Mouse (Mus musculus) frontal cortex, postnatal 25 days (tissue): ENCODE data around the gene Gpr37l1.

ENCODE experiments used
- DNase-seq, 2 experiments: peaks; one replicate each; pipeline ENCODE4 v3.0.0; 2022; ENCODE audit warnings: low spot score in 2 of 2

Gene Gpr37l1

DNA sequence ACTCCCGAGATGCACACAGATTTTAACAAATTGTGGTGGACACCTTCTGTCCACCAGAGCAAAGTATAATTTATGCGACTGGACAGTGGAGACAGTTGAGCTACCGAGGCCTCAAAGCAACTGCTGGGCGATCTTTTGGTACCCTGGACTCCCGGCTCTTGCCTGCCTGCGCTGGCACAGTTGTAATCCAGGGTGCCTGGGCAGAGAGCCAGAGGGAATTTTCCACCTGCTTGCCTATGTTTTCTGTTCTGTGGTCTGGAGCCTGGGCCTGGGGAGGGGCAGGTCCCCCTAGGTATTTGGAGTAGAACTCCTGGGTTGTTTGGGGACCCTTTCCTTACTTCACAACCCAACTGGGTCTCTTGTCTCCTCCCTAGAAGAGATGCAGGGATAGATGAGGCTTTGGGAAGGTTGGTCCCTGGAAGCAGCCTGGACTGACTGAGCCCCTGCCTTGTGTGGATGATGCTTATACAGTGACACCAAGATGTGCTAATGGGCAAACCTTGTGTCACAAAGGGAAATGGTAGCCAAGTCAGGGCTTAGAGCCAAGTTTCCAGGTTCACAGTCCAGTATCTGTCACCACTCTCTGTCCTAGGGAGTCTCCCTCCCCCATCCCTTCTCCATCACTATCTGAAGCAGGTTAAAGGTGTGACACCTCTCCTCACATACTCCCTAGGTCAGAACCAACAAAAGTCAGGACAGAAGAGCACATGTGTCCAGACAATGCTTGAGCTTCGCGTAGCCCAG is 14.6 kb upstream of the Gpr37l1 start:
- no peak for DNase-seq

DNA sequence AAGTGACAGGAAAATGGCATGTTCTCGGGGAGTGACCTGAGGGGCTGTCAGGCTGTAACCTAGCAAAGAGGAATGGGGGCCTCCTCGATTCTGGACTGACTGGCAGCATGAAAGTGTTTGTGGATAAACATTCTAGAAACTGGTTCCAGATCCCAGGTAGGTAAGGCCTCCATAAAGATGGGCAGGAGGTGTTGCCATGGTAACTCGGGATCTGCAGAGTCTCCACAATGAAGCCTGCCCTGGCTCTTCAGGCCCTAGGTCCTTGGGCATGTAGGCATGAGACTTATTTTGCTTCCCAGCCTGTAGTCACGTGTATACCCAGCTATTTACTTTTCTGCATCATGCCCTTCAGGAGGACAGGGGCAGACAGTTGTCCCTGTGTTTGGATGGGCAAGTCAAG is 13.8 kb upstream of the Gpr37l1 start:
- DNase-seq: no peak

DNA sequence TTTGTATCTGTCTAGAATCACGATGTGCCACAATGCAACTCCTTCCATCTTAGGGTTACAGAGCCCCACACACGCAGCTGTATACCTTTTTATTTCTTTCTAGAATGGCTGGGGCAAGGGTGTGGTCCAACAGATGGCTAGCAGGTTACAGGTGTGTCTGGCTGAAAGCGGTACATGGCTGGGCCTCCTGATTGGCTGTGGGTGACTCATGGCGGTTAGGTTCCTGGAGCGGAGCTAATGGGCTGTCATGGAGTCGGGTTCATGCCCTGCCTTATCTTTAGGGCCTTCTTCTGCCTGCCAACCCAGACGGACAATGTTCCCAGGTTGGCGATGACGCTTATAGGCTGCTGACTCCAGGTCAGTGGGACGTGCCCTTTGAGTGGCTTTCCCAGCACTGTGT is 13.3 kb upstream of the Gpr37l1 start:
- DNase-seq: no peak

DNA sequence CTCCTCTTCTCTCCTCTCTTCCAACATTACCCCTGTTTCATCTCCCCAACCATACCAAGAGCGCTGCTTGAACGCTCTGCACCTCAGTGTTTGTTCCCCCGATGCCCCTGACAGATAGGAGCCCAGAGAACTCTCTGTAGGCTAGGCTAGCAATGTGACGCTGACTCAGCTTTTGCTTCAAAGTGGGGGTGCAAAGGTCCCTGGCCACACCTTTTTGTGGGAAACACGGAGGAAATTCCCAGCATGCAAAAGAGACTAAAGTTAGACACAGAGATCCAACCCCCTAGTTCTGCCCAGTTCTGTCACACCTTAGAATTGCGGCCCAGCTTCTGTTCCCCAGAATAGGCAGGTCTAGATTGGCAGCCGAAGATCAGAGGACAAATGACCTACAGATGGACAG is 11.4 kb upstream of the Gpr37l1 start:
- no peak for DNase-seq

DNA sequence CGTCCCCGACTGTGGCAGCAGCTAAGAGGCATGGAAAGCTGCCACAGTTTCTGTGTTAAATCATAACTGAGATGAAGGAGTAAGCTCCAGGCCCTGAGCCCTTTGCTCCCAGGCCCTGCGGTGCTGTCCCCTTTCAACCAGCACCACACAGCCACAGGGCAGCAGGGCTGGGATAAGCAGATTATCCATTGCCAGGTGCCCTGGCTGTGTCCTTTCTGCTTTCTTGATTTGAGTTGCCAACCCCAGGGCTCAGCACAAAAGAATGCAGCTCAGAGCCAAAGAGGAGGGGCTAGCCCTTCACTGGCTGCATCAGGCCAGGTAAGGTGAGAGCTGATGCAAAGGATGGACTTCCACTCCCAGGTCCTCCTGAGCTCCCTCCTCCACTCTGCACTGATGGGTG is 10.2 kb upstream of the Gpr37l1 start:
- DNase-seq: no peak

DNA sequence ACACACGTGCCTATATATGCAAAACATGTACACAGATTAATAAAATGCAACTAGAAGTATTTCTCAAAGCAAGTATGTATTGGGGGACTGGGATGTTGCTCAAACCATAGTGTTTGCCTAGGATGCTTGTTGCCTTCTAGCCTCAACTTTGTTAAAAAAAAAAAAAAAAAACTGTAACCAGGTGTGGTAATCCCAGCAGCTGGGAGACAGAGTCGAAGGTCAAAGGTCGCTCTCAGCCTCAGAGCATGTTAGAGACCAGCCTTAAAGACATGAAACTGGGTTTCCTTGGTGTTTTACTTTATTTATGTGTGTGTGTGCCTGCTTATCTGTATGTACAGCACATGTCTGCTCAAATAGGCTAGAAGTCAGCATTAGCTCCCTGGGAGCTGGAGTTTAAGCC is 7.7 kb upstream of the Gpr37l1 start:
- DNase-seq: no peak

DNA sequence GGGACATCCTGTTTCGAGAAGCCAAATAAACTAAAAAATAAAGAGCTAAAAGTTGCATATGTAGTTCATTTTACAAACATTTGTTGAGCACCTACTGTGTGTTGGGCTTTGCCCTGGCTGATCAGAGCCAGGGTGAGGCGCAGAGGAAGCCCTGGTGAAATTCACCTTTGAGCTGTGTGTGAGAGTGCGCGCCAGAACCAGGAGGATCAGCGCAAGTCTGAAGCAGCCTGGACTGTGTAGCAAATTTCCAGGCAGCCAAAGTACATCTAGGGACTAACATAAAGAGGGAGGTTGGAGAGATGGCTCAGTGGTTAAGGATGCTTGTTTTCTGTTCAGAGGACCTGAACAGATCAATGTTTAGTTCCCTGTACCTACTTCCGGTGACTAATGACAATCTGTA is 5.8 kb upstream of the Gpr37l1 start:
- DNase-seq: no peak

DNA sequence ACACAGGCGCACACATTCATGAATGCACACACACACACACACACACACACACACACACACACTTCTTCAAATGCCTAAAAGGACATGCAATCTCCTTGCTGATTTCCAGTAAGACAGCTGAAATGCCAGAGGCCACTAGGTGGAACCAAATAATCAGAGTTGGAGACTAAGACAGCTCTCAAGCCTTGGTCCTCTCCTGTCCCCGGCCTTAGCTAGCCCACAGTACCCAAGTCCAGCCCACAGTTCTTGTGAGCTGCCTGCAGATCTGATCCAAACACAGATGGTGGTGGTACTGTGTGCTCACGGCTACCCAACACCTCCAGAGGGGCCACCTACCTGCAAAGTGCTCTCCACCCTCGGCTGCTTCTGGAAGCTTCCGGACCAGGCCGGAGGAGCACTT is 4.5 kb upstream of the Gpr37l1 start:
- DNase-seq: no peak

DNA sequence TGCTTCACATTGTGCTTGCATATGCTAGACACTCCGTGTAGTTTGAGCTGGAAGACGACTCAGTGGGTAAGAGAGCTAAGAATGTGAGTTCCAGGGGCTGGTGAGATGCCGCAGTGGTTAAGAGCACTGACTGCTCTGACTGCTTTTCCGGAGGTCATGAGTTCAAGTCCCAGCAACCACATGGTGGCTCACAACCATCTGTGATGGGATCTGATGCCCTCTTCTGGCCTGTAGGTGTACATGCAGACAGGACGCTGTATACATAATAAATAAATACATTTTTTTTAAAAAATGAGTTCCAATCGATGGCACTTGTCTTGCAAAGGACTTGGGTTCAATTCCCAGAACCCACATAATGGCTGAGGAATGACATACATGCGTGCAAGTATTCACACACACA is 3.7 kb upstream of the Gpr37l1 start:
- DNase-seq: no peak

DNA sequence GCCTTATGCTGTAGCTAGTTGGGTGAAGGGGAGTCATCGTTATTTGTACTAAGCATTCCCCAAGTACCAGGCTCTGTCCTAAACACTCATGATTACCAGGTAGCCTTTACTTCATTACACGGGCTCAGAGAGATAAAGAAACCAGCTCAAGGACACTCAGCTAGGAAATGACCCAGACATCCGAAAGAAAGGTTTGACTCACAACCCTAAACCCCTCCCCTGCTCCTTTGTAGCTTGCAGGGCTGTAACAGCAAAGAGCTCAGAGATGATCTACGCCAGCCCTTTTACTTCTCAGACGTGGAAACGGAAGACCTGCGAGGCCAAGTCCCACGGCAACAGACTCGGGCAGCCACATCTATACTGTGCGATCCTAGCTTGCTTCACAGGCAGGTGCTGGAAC is 2.8 kb upstream of the Gpr37l1 start:
- DNase-seq: no peak

DNA sequence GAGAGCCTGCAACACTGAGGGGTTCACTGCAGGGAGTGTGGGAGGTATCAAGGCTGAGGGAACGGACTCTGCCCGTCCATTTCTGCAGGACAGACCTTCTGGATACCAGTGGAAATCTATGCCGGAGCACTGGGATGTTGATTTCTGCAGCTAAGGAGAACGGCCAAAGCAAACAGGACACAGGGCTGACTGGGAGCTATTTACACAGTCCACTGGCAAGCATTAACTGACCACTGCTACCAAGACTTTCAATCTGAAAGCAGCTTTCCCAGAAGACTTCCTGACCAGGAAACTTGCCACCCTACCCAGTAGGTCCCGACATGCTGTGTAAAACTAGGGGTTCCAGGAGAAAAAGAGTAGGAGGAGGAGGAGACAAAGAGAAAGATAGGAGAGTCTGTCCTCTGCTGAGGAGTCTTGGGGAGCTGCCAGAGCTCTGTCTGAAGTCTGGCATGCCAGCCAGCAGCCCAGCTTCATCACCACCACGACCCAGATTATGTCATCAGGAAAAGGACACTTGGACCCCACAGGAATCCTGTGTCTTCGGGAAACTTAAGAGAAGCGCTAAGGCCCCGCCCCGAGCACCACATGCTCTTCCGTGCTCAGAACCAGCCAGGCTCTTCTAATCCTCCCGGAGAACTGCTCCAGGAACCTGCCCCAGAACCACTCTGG is 2.2 kb upstream of the Gpr37l1 start:
- DNase-seq: no peak

DNA sequence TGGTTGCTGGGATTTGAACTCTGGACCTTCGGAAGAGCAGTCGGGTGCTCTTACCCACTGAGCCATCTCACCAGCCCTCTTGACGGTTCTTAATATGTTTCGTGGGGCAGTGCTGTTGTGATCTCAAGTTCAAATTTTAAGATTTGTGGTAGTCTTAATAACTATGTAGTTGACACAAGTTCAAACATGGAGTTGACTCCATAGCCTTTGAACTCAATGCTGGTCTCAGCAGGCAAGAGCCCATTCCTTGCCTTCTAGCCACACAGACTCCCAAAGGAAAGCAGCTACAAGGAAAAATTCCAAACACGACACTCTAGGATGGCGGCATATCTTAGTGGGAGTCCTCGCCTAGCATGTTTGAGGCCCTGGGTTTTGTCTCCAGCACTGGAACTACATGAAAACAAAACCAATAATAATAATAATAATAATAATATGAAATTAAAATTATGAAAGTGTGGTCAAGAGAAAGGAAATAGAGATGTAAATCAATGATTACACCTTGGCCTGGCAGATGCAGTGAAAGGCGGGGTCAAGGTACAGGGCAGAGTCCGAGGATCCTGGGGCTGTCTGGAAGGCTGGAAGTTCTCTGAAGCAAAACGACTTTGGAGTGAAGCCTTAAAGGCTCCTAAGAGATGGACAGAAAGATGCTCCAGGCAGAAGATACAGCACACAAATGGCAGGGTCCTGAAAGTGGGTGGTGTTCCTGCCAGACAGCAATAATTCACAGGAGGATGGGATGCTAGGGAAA is 1.1 kb upstream of the Gpr37l1 start:
- no peak for DNase-seq

DNA sequence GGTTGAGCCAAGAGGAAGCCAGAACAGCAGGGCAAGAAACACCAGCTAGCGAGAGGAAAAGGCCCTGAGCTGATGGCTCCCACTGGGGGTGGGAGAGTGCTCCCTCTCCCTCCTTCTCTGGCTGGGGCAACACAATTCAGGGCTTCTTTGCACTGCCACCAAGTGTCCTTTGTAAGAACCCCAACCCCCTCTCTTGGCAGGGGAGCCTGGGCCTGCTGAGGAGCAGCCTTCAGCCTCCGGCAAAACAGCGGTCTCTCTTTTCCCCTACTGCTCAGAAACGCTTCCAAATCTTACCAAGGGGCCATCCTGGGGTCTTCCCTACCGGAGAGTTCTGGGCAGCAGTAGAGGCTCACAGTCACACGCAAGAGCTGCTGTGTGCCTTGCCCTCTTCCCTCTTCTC is 4.8 kb downstream of the Gpr37l1 start:
- DNase-seq: no peak

DNA sequence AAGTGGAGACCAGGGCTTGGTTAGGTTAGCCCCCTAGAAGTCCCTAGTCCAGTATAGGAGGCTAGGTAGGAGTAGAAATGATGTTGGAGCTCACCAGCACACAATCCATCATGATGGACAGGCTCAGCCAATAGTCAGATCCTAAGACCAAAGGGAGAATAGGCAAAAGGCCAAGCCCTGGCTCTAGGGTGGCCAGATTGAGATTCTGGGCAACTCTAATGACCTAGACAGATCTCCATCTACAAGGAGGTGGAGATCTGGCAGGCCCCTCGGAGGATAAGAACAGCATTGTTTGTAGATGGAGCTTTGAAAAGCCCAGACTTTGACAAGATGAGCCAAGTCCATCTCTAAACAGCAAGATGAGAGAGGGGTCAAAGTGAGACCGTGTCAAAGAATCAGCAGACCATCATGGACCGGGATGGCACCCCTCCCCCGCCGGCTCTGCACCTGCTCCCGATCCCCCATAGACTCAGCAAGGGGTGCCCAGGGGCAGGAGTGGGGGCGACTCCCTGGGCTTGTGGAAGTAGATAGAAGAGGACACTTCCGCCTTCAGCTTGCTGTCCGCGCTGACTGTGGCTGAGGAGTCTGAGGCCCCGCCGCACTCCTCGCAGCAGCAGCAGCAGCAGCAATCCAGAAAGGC is 7.0 kb downstream of the Gpr37l1 start:
- DNase-seq: no peak

DNA sequence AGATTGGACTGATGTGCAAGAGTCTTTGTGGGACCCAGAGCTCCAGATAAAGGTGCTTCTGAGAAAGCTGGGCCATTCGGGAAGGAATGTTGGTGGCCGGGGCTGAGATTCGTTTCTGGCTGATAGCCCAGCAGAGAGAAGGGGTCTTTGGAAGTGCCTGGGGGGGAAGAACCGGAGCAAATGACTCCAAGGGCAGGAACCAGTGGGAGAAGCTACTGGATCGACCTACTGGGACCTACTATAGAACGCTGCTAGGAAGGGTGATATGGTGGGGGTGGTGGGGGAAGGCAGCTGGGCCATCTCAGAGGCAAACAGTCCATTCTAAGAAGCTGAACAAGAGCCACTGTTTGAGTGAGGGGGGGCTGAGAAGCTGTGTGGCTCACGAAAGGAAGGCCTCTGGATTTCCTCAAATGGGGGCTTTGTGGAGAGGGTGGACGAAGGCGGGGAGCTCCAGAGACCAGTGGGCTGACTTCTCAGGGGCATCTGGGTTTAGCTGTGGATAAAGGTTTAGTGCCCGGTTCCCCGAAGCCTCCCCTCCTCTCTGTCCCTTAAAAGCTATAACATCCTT is 7.8 kb downstream of the Gpr37l1 start:
- no peak for DNase-seq

DNA sequence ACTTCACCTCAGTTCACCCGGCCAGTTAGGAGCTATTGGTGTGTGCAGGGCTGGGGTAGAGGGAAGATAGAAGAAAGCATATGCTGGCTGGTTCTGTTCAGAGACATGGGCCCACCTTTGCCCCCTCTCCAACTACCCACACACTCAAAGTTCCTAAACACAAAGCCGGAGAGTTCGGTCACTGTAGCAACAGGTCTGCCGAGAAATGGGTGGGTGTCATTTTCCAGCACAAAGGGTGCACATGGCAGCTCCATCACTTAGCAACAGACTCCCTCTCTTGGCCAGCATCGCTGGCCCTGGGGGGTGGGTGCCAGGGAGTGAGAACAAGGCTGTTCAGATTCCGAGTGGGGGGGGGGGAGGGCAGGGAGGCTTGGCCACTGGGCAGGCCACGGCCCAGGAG is 8.4 kb downstream of the Gpr37l1 start:
- no peak for DNase-seq

DNA sequence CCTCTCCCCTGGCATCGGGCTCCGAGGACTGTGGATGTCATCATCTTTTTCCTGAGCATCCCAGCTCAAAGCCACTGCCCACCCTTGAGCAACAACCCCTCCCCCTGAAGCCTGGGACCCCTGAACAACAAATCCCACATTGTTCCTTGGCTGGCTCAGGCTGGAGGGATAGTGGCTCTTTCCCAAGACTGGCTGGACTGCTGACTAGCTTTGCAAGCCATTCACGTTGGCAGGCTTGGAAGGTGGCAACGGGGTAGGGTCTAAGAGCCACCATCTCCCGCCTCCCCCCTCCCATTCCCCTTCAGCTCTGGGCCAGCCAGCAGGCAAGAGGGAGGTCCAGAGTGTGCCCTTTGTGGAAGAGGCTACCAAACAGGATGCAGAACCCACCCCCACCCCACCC is 8.8 kb downstream of the Gpr37l1 start:
- DNase-seq: no peak

DNA sequence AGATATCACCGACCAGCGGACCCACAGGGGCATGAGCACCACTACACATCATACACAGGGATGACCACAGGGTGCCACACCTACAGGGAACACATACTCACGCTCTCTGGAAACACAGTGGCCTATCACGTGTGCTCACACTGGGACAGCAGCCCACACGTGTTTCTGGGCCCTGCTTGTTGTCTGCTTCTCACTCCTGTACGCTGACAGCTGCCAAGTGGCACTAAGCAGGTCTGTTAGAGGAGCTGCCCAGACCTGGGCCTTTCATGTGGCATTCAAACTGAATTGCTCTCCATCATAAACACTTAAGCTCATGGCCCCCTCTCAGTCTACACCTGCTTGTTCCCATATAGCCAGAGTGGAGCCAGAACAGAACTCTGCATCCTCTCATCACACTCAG is 11.2 kb downstream of the Gpr37l1 start:
- DNase-seq: no peak

DNA sequence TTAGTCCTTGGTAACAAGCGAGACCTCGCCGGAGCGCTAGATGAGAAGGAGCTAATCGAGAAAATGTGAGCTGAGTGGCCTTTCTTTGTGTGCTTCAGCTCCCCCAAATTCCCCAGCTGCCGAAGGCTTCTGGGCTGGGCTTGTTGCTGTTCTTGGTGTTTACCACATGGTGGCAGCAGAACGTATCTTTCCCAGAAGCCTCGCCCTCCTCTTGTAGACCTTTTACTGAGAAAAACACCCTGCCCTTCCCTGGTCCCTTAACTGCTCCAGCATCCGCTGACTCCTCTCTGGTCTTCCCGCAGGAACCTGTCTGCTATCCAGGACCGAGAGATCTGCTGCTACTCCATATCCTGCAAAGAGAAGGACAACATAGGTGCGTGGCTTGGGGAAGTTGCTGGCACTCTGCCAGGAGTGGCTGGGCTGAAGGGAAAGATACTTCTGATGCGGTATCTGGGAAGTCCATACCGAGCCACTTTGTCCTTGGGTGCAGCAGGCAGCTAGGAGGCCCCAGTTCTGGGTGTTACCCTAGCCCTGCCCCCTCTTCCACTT is 13.0 kb downstream of the Gpr37l1 start:
- peak; percentile 67 to 75 for DNase-seq

DNA sequence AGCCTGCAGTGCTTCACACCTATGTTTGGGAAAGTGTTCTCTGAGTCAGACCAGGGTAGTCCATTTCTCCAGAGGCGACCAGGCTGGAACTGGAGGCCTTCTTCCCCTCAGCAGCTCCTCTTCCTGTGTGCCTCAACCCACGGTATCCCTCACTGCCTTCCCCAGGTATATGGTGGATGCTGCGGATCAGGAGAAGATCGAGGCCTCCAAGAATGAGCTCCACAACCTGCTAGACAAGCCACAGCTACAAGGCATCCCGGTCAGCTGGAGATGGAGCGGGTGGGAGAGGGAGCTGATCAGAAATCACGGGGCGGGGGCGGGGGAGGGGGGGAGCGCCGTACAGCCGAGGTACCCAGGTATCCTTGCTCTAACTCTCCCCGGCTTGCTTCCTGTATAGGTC is 13.5 kb downstream of the Gpr37l1 start:
- no peak for DNase-seq

DNA sequence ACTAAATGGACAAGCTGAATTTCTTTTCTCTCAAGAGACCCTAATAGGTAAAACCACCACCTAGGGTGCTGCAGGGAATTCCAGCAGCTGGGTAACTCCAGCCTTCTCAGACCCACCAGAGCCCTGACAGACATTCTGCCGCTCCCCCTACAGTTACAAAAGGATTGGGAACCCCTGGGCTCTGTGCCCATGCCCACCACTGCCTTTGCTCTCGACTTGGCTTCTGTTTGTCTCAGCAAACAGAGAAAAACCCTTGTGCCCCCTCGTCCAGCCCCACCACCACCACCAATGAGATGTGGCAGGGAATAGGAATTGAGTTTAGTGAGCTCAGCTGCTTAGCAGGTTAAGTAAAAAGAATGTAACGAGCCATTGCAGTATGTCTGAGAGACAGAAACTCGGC is 18.5 kb downstream of the Gpr37l1 start:
- no peak for DNase-seq

DNA sequence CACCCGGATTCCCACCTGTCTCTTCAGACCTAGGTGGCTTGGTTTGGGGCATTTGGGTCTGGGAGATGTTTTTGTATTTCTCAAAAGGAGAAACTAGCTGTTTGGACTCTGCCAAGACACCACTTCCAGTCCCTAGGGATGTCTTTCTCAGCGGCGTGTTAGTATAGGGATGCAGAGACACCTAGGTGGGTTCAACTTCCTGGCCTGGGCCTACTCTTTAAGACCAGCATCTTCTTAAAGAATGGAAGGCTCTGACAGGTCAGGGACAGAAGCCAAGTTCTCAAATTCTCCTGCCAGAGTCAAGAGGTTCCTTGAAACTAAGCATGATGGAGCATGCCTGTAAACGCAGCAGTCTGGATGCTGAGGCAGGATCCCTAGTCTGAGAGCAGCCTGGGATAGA is 19.0 kb downstream of the Gpr37l1 start:
- DNase-seq: no peak
